Mouse (Mus musculus) erythroblast, adult 5-6 weeks (primary cell): ENCODE results near the gene Pgls. TPM values are rescaled to one million over a fixed set of nuclear protein-coding genes. Genes with fewer than 3 reads are reported as not detected.

Experiments
- ATAC-seq: replicated peaks from 2 replicates; pipeline ENCODE4 v1.8.0; 2016; ENCODE audit warnings: moderate number of reproducible peaks, mild to moderate bottlenecking, moderate TSS enrichment, inconsistent platforms; ENCODE audit not compliant: poor library complexity, low FRiP score, severe bottlenecking
- total RNA-seq, 2 experiments: library from RNA; stranded (forward) in 1 of 2; stranded (reverse) in 1 of 2; fragments of 150-400 nt in 1 of 2; fragments of 200-764, 138-1000 nt in 1 of 2; gene quantifications; 2 replicates each; pipeline versions ENCODE4 v1.2.3 to v1.2.4; 2015 to 2017; ENCODE audit warnings: low replicate concordance in 2 of 2

Gene Pgls
- total RNA-seq, 2 experiments from 2014 or later = 23.2 to 24.0 TPM

DNA sequence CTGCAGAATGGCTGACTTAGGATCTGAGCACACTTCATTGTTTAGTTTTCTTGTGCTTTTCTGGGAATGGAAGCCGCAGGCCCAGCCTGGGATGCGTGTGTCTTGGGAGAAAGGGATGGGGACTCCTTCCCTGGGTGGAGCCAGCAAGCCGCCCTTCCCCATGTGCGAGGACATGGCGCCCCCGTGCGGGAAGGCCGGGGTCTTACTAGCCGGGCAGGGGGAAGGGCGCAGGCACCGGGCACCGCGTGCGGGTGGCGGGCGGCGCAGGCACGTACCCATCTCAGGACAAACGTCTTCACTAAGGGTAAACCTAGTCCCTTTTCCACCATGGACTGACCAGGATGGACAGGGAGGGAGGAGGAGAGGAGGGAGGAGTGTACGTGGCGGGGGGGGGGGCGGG lies 41.2 kb downstream of the Pgls start:
- ATAC-seq = no peak

DNA sequence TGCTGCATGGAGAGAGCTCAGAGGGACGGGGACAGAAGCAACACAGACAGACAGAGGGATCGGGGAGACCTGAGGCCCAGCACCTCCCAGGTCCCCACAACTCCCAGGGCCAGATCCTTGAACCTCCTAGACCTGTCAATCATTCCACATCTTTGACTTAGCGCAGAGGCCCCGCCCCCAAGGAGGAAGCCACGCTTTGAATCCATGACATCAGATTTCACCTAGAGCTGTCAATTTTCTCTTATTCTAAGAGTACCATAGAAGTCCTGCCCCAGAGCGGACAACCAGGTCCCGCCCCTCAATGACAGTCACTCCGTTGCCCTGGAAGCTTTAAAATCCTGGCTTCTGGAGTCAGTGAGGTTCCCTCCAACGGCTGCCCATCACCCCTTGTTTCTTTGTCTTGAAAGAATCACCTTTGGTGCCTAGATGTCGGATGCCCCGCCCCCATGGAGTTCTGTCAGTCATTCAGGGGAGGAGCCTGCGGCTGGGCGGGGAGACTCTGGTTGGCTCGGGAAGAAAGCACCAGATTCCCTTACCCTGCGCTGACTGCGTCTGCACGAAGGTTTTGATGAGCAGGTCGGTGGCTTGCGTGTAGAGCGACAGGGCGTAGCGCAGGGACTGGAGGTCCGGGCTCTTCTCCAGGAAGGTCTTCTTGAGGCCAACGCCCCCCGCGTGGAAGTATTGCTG lies 42.1 kb downstream of the Pgls start:
- ATAC-seq = 0 out of 2 replicates have a peak, but pooled peaks have one; percentile 42

DNA sequence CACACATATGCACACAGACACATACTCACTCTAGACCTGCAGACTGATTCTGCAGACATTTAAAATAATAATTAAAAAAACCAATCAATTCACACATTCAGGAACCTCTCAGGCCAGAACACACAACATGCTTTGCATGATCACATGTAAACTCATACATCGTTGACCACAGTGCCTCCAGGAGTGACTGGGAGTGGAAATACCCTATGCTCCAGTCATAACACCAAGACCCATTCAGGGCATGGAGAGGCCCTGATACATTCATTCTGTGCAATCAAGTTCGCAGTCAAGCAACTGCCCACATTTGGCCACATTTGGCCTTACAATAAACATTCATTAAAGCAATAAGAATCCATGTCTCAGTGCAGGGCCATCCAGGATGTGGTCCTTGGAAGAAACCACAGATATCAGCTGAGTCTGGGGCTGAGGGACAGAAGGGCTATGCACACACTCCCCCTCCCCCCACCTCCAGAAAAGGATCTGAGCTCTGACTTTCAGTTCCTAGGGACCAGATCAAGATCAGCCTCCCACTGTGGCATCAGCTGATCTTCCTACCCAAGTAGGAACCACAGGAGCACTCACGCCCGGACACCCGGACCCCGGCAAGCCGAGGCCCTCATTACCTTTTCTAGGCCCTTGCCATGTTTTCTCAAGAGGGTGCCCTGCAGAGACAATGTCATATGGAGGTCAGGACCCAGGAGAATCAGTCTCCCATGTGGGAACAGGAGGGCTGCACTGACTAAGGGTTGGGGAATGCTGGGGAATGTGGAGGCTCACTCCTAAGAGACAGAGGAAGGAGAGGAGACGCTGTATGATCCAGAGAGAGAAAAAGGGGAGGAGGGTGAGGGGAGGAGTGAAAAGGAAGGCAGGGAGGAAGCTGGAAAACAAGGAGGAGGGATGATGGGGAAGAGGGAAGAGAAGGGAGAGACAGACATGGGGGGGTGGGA lies 45.4 kb downstream of the Pgls start:
- ATAC-seq = no peak

DNA sequence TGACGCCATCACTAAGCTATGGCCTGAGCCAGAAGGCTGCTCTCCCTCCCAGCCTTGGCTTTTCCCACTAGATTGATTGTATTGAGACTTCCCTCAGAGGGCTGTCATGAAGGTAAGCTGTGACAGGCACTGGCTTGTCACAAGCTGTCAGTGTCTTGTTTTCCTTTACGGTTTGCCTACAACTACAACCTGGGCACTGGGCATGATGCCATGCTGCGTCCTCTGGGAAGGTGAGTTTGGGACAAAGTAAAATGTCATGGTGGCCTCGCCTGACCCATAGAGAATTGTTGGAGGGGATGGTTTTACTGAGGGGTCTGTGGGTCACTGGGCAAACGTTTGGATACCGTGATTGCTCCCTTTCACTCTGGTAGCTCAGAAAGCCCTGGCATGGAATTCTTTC lies 46.3 kb downstream of the Pgls start:
- ATAC-seq = no peak

DNA sequence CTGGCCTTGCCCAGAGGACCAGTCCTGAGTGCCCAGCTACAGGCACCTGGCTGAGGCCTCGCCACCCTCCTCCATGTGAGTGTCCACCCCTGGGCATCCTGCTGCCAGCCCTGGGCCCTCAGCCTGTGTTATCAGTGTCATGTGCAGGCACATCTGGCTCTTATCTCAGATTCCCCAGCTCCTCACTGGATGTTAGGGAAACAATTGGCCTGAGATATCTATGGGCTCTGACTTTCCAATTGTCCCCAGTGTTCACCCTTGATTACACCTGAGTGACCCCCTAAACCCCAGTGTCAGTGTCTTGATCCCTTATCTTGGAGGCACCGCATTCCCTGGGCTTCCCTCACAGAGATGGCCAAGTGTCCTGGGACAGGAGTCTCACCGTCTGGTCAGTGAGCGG lies 47.3 kb downstream of the Pgls start:
- ATAC-seq = no peak

DNA sequence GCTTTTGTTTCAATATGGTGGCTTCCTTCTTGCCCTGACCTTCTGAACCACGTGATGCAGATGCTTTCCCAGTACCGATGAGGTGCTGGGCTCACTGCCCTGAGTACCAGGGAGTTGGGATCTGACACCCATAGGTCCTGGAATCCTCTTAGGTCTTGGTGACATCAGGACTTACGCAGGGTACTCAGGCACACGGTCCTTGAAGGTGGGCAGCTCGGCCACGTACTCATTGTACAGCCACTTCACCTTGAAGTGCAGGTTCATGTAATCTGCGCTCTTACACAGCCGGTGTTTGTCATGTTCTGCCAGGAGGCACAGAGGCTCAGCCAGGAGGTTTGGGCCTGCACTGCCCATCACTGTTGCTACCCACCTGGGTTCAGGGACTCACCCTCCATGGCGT lies 53.5 kb downstream of the Pgls start:
- ATAC-seq = no peak

Other genes with a start within 250 kb of the Pgls start
- 35.2 and 37.4 TPM in 2 replicates for gene Use1, start 225.3 kb upstream of the Pgls start, total RNA-seq (2015; ENCODE audit: low replicate concordance)
- 34.8 and 38.3 TPM in 2 replicates for gene Use1, start 225.3 kb upstream of the Pgls start, total RNA-seq (2017; ENCODE audit: low replicate concordance)
- gene Ocel1, start 220.9 kb upstream of the Pgls start, total RNA-seq (2015; ENCODE audit: low replicate concordance) = 2.1 and 4.0 TPM in 2 replicates
- gene Ocel1, start 220.9 kb upstream of the Pgls start, total RNA-seq (2017; ENCODE audit: low replicate concordance) = 2.6 and 3.2 TPM in 2 replicates
- gene Nr2f6, start 210.2 kb upstream of the Pgls start, total RNA-seq (2015; ENCODE audit: low replicate concordance) = 1.7 and 6.9 TPM in 2 replicates
- 0.42 and 0.94 TPM in 2 replicates for gene Nr2f6, start 210.2 kb upstream of the Pgls start, total RNA-seq (2017; ENCODE audit: low replicate concordance)
- gene Ushbp1, start 196.4 kb upstream of the Pgls start, total RNA-seq (2015; ENCODE audit: low replicate concordance) = not detected in 2 replicates
- gene Ushbp1, start 196.4 kb upstream of the Pgls start, total RNA-seq (2017; ENCODE audit: low replicate concordance) = not detected in 2 replicates
- 31.9 and 60.8 TPM in 2 replicates for gene Babam1, start 195.3 kb upstream of the Pgls start, total RNA-seq (2015; ENCODE audit: low replicate concordance)
- gene Babam1, start 195.3 kb upstream of the Pgls start, total RNA-seq (2017; ENCODE audit: low replicate concordance) = 29.0 and 35.2 TPM in 2 replicates
- gene Ankle1, start 186.2 kb upstream of the Pgls start, total RNA-seq (2015; ENCODE audit: low replicate concordance) = 8.2 and 10.8 TPM in 2 replicates
- gene Ankle1, start 186.2 kb upstream of the Pgls start, total RNA-seq (2017; ENCODE audit: low replicate concordance) = 35.5 and 44.7 TPM in 2 replicates
- 0.58 and 0.63 TPM in 2 replicates for gene Abhd8, start 128.5 kb upstream of the Pgls start, total RNA-seq (2015; ENCODE audit: low replicate concordance)
- 2.2 and 3.5 TPM in 2 replicates for gene Abhd8, start 128.5 kb upstream of the Pgls start, total RNA-seq (2017; ENCODE audit: low replicate concordance)
- gene Mrpl34, start 127.2 kb upstream of the Pgls start, total RNA-seq (2015; ENCODE audit: low replicate concordance) = 1.9 and 20.9 TPM in 2 replicates
- gene Mrpl34, start 127.2 kb upstream of the Pgls start, total RNA-seq (2017; ENCODE audit: low replicate concordance) = 6.0 and 12.1 TPM in 2 replicates
- gene Dda1, start 123.0 kb upstream of the Pgls start, total RNA-seq (2015; ENCODE audit: low replicate concordance) = 7.7 and 15.0 TPM in 2 replicates
- 5.7 and 7.9 TPM in 2 replicates for gene Dda1, start 123.0 kb upstream of the Pgls start, total RNA-seq (2017; ENCODE audit: low replicate concordance)
- 0.21 TPM in 1 of 2 replicates, not detected in the other for gene Ano8, start 106.2 kb upstream of the Pgls start, total RNA-seq (2015; ENCODE audit: low replicate concordance)
- 0.14 TPM in 1 of 2 replicates, not detected in the other for gene Ano8, start 106.2 kb upstream of the Pgls start, total RNA-seq (2017; ENCODE audit: low replicate concordance)
- gene Gtpbp3, start 104.1 kb upstream of the Pgls start, total RNA-seq (2015; ENCODE audit: low replicate concordance) = 0.58 and 3.1 TPM in 2 replicates
- 1.7 and 3.9 TPM in 2 replicates for gene Gtpbp3, start 104.1 kb upstream of the Pgls start, total RNA-seq (2017; ENCODE audit: low replicate concordance)
- gene Plvap, start 80.4 kb upstream of the Pgls start, total RNA-seq (2015; ENCODE audit: low replicate concordance) = 0.84 TPM in 1 of 2 replicates, not detected in the other
- 0.26 TPM in 1 of 2 replicates, not detected in the other for gene Plvap, start 80.4 kb upstream of the Pgls start, total RNA-seq (2017; ENCODE audit: low replicate concordance)
- gene Ccdc194, start 66.5 kb upstream of the Pgls start, total RNA-seq (2015; ENCODE audit: low replicate concordance) = not detected in 2 replicates
- gene Ccdc194, start 66.5 kb upstream of the Pgls start, total RNA-seq (2017; ENCODE audit: low replicate concordance) = not detected in 2 replicates
- 5.6 and 7.7 TPM in 2 replicates for gene Bst2, start 54.7 kb upstream of the Pgls start, total RNA-seq (2015; ENCODE audit: low replicate concordance)
- 8.2 and 10.1 TPM in 2 replicates for gene Bst2, start 54.7 kb upstream of the Pgls start, total RNA-seq (2017; ENCODE audit: low replicate concordance)
- gene Mvb12a, start 49.3 kb upstream of the Pgls start, total RNA-seq (2015; ENCODE audit: low replicate concordance) = 11.3 and 18.6 TPM in 2 replicates
- gene Mvb12a, start 49.3 kb upstream of the Pgls start, total RNA-seq (2017; ENCODE audit: low replicate concordance) = 5.0 and 9.1 TPM in 2 replicates
- not detected in 2 replicates for gene Tmem221, start 33.3 kb upstream of the Pgls start, total RNA-seq (2015; ENCODE audit: low replicate concordance)
- gene Tmem221, start 33.3 kb upstream of the Pgls start, total RNA-seq (2017; ENCODE audit: low replicate concordance) = not detected in 2 replicates
- not detected in 2 replicates for gene Nxnl1, start 25.6 kb upstream of the Pgls start, total RNA-seq (2015; ENCODE audit: low replicate concordance)
- gene Nxnl1, start 25.6 kb upstream of the Pgls start, total RNA-seq (2017; ENCODE audit: low replicate concordance) = not detected in 2 replicates
- 0.42 and 1.2 TPM in 2 replicates for gene Slc27a1, start 23.3 kb upstream of the Pgls start, total RNA-seq (2015; ENCODE audit: low replicate concordance)
- 0.51 TPM in 1 of 2 replicates, not detected in the other for gene Slc27a1, start 23.3 kb upstream of the Pgls start, total RNA-seq (2017; ENCODE audit: low replicate concordance)
- gene Fam129c, start 5.5 kb downstream of the Pgls start, total RNA-seq (2015; ENCODE audit: low replicate concordance) = not detected in 2 replicates
- not detected in 2 replicates for gene Fam129c, start 5.5 kb downstream of the Pgls start, total RNA-seq (2017; ENCODE audit: low replicate concordance)
- gene Colgalt1, start 18.8 kb downstream of the Pgls start, total RNA-seq (2015; ENCODE audit: low replicate concordance) = 9.8 and 19.9 TPM in 2 replicates
- 9.6 and 10.8 TPM in 2 replicates for gene Colgalt1, start 18.8 kb downstream of the Pgls start, total RNA-seq (2017; ENCODE audit: low replicate concordance)
- gene Unc13a, start 79.6 kb downstream of the Pgls start, total RNA-seq (2015; ENCODE audit: low replicate concordance) = not detected in 2 replicates
- gene Unc13a, start 79.6 kb downstream of the Pgls start, total RNA-seq (2017; ENCODE audit: low replicate concordance) = 0.17 and 2.4 TPM in 2 replicates
- gene Jak3, start 84.1 kb downstream of the Pgls start, total RNA-seq (2015; ENCODE audit: low replicate concordance) = 1.2 and 1.9 TPM in 2 replicates
- 0.43 and 1.4 TPM in 2 replicates for gene Jak3, start 84.1 kb downstream of the Pgls start, total RNA-seq (2017; ENCODE audit: low replicate concordance)
- gene Insl3, start 97.0 kb downstream of the Pgls start, total RNA-seq (2015; ENCODE audit: low replicate concordance) = 8.5 TPM in 1 of 2 replicates, not detected in the other
- not detected in 2 replicates for gene Insl3, start 97.0 kb downstream of the Pgls start, total RNA-seq (2017; ENCODE audit: low replicate concordance)
- gene B3gnt3, start 109.6 kb downstream of the Pgls start, total RNA-seq (2015; ENCODE audit: low replicate concordance) = 6.1 and 16.5 TPM in 2 replicates
- gene B3gnt3, start 109.6 kb downstream of the Pgls start, total RNA-seq (2017; ENCODE audit: low replicate concordance) = 11.2 and 12.9 TPM in 2 replicates
- 20.2 and 26.5 TPM in 2 replicates for gene Fcho1, start 133.5 kb downstream of the Pgls start, total RNA-seq (2015; ENCODE audit: low replicate concordance)
- gene Fcho1, start 133.5 kb downstream of the Pgls start, total RNA-seq (2017; ENCODE audit: low replicate concordance) = 44.8 and 52.8 TPM in 2 replicates